Mouse (Mus musculus) E14TG2a.4 (cell line): ENCODE measurements around the gene Ripor3.

Experiments used
- CTCF ChIP-seq: conservative IDR thresholded peaks from 2 replicates; pipeline ENCODE4 v1.5.1; 2014; ENCODE audit warnings: low read length
- NANOG ChIP-seq: IDR thresholded peaks from 2 replicates; pipeline ENCODE4 v1.6.1; 2014; ENCODE audit warnings: borderline replicate concordance, low read length, mixed read lengths
- POU5F1 ChIP-seq: IDR thresholded peaks from 2 replicates; pipeline ENCODE4 v1.6.1; 2014; ENCODE audit warnings: low read length, borderline replicate concordance

DNA sequence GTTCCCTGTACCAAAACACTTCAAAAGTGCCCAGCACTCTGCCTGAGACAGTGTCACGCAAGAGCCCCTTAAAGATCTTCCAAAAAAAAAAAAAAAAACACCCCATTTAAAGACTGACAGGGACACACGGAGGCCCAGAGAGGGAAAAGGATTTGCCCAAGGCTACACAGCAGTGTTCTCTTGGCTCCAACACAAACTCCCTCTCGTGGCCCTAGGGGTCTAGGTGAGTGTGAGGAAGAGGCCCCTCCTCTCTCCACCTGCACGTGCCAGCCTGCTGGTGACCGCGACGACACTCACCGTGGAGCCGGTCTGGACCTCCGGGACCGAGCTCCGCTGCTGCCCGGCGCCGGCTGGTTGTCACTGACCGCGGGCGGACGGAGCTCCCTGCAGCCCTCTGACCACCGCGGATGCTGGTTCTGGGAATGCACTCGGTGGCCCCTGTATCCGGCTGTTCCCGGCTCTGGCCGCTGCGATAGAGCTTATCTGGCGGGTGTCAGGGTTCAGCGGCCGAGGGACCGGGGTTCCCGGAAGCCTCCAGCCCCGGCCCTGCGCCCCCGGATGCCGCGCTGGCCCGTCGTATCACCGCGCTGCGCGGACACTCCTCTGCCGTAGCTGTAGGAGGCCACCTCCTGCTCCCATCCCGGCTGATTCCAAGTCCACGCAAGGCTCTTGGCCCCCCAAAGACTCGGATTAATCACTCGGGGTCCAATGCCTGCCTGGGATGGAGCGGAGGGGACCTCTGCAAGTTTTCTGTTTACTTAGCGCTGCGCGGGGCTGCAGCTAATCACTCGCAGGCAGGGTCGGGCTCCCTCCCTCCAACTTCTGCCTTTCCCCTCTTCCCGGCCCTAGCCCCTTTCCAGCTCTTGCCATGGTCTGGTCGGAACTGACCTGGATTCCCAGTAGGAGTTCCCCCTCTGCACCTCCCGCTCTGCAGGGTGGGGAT lies 39.9 kb upstream of the Ripor3 start:
- TF ChIP-seq CTCF (no peak), NANOG (no peak), POU5F1 (no peak)
